Mouse (Mus musculus) limb, embryonic 13.5 days (tissue): ENCODE data around the gene Agl. TPM values are rescaled to one million over a fixed set of nuclear protein-coding genes. Genes with fewer than 3 reads are reported as not detected.
A peak's percentile ranks its signal among the peaks of the same experiment; 100 is the strongest.
"Not testable (repeated sequence)": the region's sequence is repeated elsewhere in the genome, so short reads cannot be mapped to it uniquely, and the experiment has no call there.

ENCODE experiments used
- ATAC-seq: fragments of 200-750 bp; cut with Nextera tagmentation; 2 replicates; pipeline ENCODE4 v1.8.0; 2017; ENCODE audit warnings: low read depth, moderate number of reproducible peaks, moderate TSS enrichment; ENCODE audit not compliant: low FRiP score
- H3K27ac ChIP-seq: fragments of 300-500 bp; sonication (generic); 2 replicates; pipeline ENCODE4 v1.5.1; 2015; ENCODE audit warnings: inconsistent platforms, mild to moderate bottlenecking, moderate library complexity
- H3K27me3 ChIP-seq: fragments of 300-500 bp; sonication (generic); 2 replicates; pipeline ENCODE4 v1.6.1; 2015; ENCODE audit warnings: mild to moderate bottlenecking, inconsistent platforms
- H3K36me3 ChIP-seq: fragments of 300-500 bp; sonication (generic); 2 replicates; pipeline ENCODE4 v1.6.1; 2015; ENCODE audit warnings: inconsistent platforms, mild to moderate bottlenecking, moderate library complexity
- H3K4me1 ChIP-seq: fragments of 300-500 bp; sonication (generic); 2 replicates; pipeline ENCODE4 v1.6.1; 2015; ENCODE audit warnings: inconsistent platforms
- H3K4me2 ChIP-seq: fragments of 300-500 bp; sonication (generic); replicated peaks from 2 replicates; pipeline ENCODE4 v1.6.1; 2015; ENCODE audit warnings: inconsistent platforms, mild to moderate bottlenecking, moderate library complexity
- H3K4me3 ChIP-seq: fragments of 300-500 bp; sonication (generic); 2 replicates; pipeline ENCODE4 v1.5.1; 2015; ENCODE audit warnings: moderate library complexity, mild to moderate bottlenecking, inconsistent platforms
- H3K9ac ChIP-seq: fragments of 300-500 bp; sonication (generic); 2 replicates; pipeline ENCODE4 v1.6.1; 2015; ENCODE audit warnings: mild to moderate bottlenecking, inconsistent platforms
- H3K9me3 ChIP-seq: fragments of 300-500 bp; sonication (generic); 2 replicates; pipeline ENCODE4 v1.6.1; 2016; ENCODE audit warnings: inconsistent platforms
- WGBS: fragments of 180-500 bp; shearing (Covaris S2); methylation state at CpG from one replicate; pipeline ENCODE4 v1.1.7; 2015; 5-methylcytosine and 5-hydroxymethylcytosine counted together
- polyA plus RNA-seq: library from polyadenylated mRNA; unstranded; fragments of >200 nt; fragmentation: Nextera tagmentation; extraction: Ambion mirVana; gene quantifications from 2 replicates; pipeline ENCODE4 v1.2.1, GENCODE M21; 2015

Agl gene
- polyA plus RNA-seq, 1 experiment from 2014 or later: 21.1 TPM

- H3K4me2 ChIP-seq, H3K27me3 ChIP-seq, H3K27ac ChIP-seq, H3K9me3 ChIP-seq, H3K4me3 ChIP-seq, ATAC-seq, H3K9ac ChIP-seq, H3K4me1 ChIP-seq, H3K36me3 ChIP-seq: not testable (repeated sequence)
- 78% methylated on average over 6 of the region's 6 CpGs for WGBS
Measured at GRCm38 (mm10) chr3:116810351-116810750, 2.4 kb upstream of the Agl start.

- Histone ChIP-seq H3K36me3 (no peaks in the 10 kb centered on the region), H3K9me3 (no peaks in the 10 kb centered on the region), H3K4me2 (peak overlapping the region; percentile 74; the same call in 1 of the 2 replicates), H3K9ac (no peak overlapping the region), H3K27me3 (no peaks in the 10 kb centered on the region), H3K4me3 (no peak overlapping the region), H3K27ac (no peak overlapping the region), H3K4me1 (peaks cover 11% of the 10 kb centered on the region)
- 94% methylated on average over 6 of the region's 6 CpGs for WGBS
- no peak for ATAC-seq
Measured at GRCm38 (mm10) chr3:116809221-116809620, 1.3 kb upstream of the Agl start.

- no peaks in the 10 kb centered on the region for H3K27me3 ChIP-seq
- no peaks in the 10 kb centered on the region for H3K9me3 ChIP-seq
- H3K4me3 ChIP-seq: peak overlapping the region; percentile 76
- ATAC-seq: peak; percentile 49
- H3K4me1 ChIP-seq: peaks cover 11% of the 10 kb centered on the region
- H3K9ac ChIP-seq: peak overlapping the region; percentile 75
- no peak overlapping the region for H3K27ac ChIP-seq
- H3K36me3 ChIP-seq: no peaks in the 10 kb centered on the region
- H3K4me2 ChIP-seq: peak overlapping the region; percentile 74
- 60% methylated on average over 10 of the region's 10 CpGs for WGBS
Measured at GRCm38 (mm10) chr3:116808507-116809217, 696 bp upstream of the Agl start.

- Histone ChIP-seq H3K4me3 (no peak overlapping the region), H3K4me1 (peaks cover 11% of the 10 kb centered on the region), H3K27ac (no peak overlapping the region), H3K4me2 (no peak overlapping the region), H3K36me3 (peaks cover 7% of the 10 kb centered on the region), H3K9me3 (no peaks in the 10 kb centered on the region), H3K9ac (no peak overlapping the region), H3K27me3 (no peaks in the 10 kb centered on the region)
- ATAC-seq: no peak
- WGBS: 80% methylated on average over 3 of the region's 3 CpGs
Measured at GRCm38 (mm10) chr3:116805866-116806265, 2.1 kb downstream of the Agl start.

GRCm38 (mm10) chr3:116804746-116805285 lies 3.1 kb downstream of the Agl start:
- H3K4me1 ChIP-seq: peaks cover 11% of the 10 kb centered on the region
- H3K4me2 ChIP-seq: peak overlapping the region; percentile 33; the same call in 1 of the 2 replicates
- H3K4me3 ChIP-seq: no peak overlapping the region
- H3K9ac ChIP-seq: peak overlapping the region; percentile 1; the same call in 1 of the 2 replicates
- no peaks in the 10 kb centered on the region for H3K27me3 ChIP-seq
- H3K27ac ChIP-seq: no peak overlapping the region
- H3K9me3 ChIP-seq: no peaks in the 10 kb centered on the region
- 17% methylated on average over 6 of the region's 6 CpGs for WGBS
- ATAC-seq: no peak
- H3K36me3 ChIP-seq: peaks cover 10% of the 10 kb centered on the region

GRCm38 (mm10) chr3:116801755-116802154 lies 6.2 kb downstream of the Agl start:
- Histone ChIP-seq H3K9ac (no peak overlapping the region), H3K36me3 (peaks cover 20% of the 10 kb centered on the region), H3K27ac (no peak overlapping the region), H3K27me3 (no peaks in the 10 kb centered on the region), H3K4me1 (peaks cover 7% of the 10 kb centered on the region; the same call in 1 of the 2 replicates), H3K4me3 (no peak overlapping the region), H3K9me3 (no peaks in the 10 kb centered on the region), H3K4me2 (no peak overlapping the region)
- 38% methylated on average over 8 of the region's 8 CpGs for WGBS
- ATAC-seq: no peak

GRCm38 (mm10) chr3:116798821-116799510 lies 9.0 kb downstream of the Agl start:
- ATAC-seq: no peak
- Histone ChIP-seq H3K4me1 (no peaks in the 10 kb centered on the region), H3K36me3 (peaks cover 20% of the 10 kb centered on the region), H3K9me3 (no peaks in the 10 kb centered on the region), H3K4me3 (no peak overlapping the region), H3K27me3 (no peaks in the 10 kb centered on the region), H3K4me2 (no peak overlapping the region), H3K27ac (no peak overlapping the region), H3K9ac (no peak overlapping the region)
- WGBS: 69% methylated on average over 4 of the region's 4 CpGs

- Histone ChIP-seq H3K27me3 (no peaks in the 10 kb centered on the region), H3K4me1 (no peaks in the 10 kb centered on the region), H3K27ac (no peak overlapping the region), H3K4me2 (no peak overlapping the region), H3K36me3 (peaks cover 67% of the 10 kb centered on the region), H3K4me3 (no peak overlapping the region), H3K9me3 (no peaks in the 10 kb centered on the region), H3K9ac (no peak overlapping the region)
- ATAC-seq: no peak
- WGBS: 84% methylated on average over 5 of the region's 5 CpGs
Measured at GRCm38 (mm10) chr3:116788851-116789250, 19.1 kb downstream of the Agl start.

- H3K4me3 ChIP-seq: no peak overlapping the region
- whole genome bisulfite sequencing: 36% methylated on average over 9 of the region's 9 CpGs
- H3K27me3 ChIP-seq: no peaks in the 10 kb centered on the region
- H3K9me3 ChIP-seq: no peaks in the 10 kb centered on the region
- ATAC-seq: no peak
- H3K27ac ChIP-seq: no peak overlapping the region
- H3K4me1 ChIP-seq: no peaks in the 10 kb centered on the region
- no peak overlapping the region for H3K9ac ChIP-seq
- peaks cover 71% of the 10 kb centered on the region for H3K36me3 ChIP-seq
- H3K4me2 ChIP-seq: no peak overlapping the region
Measured at GRCm38 (mm10) chr3:116786543-116786942, 21.4 kb downstream of the Agl start.

- 83% methylated on average over 8 of the region's 8 CpGs for whole genome bisulfite sequencing
- no peaks in the 10 kb centered on the region for H3K4me1 ChIP-seq
- H3K36me3 ChIP-seq: peaks cover 72% of the 10 kb centered on the region
- no peaks in the 10 kb centered on the region for H3K9me3 ChIP-seq
- no peak overlapping the region for H3K4me3 ChIP-seq
- no peaks in the 10 kb centered on the region for H3K27me3 ChIP-seq
- no peak for ATAC-seq
- H3K4me2 ChIP-seq: no peak overlapping the region
- H3K9ac ChIP-seq: no peak overlapping the region
- no peak overlapping the region for H3K27ac ChIP-seq
Measured at GRCm38 (mm10) chr3:116785820-116786219, 22.1 kb downstream of the Agl start.

- H3K9ac ChIP-seq: no peak overlapping the region
- no peaks in the 10 kb centered on the region for H3K27me3 ChIP-seq
- no peak overlapping the region for H3K4me2 ChIP-seq
- H3K4me1 ChIP-seq: no peaks in the 10 kb centered on the region
- no peaks in the 10 kb centered on the region for H3K9me3 ChIP-seq
- H3K4me3 ChIP-seq: no peak overlapping the region
- no peak overlapping the region for H3K27ac ChIP-seq
- H3K36me3 ChIP-seq: peaks cover 71% of the 10 kb centered on the region
- WGBS: 88% methylated on average over 8 of the region's 8 CpGs
- ATAC-seq: no peak
Measured at GRCm38 (mm10) chr3:116784811-116785210, 23.2 kb downstream of the Agl start.

GRCm38 (mm10) chr3:116784290-116784689 lies 23.7 kb downstream of the Agl start:
- 90% methylated on average over 12 of the region's 12 CpGs for WGBS
- Histone ChIP-seq H3K9me3 (no peaks in the 10 kb centered on the region), H3K9ac (no peak overlapping the region), H3K27ac (no peak overlapping the region), H3K27me3 (no peaks in the 10 kb centered on the region), H3K4me2 (no peak overlapping the region), H3K4me1 (no peaks in the 10 kb centered on the region), H3K36me3 (peaks cover 69% of the 10 kb centered on the region), H3K4me3 (no peak overlapping the region)
- ATAC-seq: no peak
